Mouse (Mus musculus) macrophage (primary cell): Measurements from ENCODE around the gene AI837181. TPM values are rescaled to one million over a fixed set of nuclear protein-coding genes. Genes with fewer than 3 reads are reported as not detected.
"Not testable (repeated sequence)": the region's sequence is repeated elsewhere in the genome, so short reads cannot be mapped to it uniquely, and the experiment has no call there.

Source experiments
- H3K27ac ChIP-seq: fragments of 350-480 bp; formaldehyde crosslinking; 2 replicates; pipeline ENCODE4 v1.9.0; 2021
- H3K36me3 ChIP-seq: fragments of 350-480 bp; formaldehyde crosslinking; 2 replicates; pipeline ENCODE4 v1.9.0; 2021; ENCODE audit errors: inconsistent target
- H3K4me3 ChIP-seq: fragments of 350-480 bp; formaldehyde crosslinking; 2 replicates; pipeline ENCODE4 v1.9.0; 2021; ENCODE audit errors: inconsistent target
- H3K79me2 ChIP-seq: fragments of 350-480 bp; formaldehyde crosslinking; 2 replicates; pipeline ENCODE4 v1.9.0; 2021; ENCODE audit errors: inconsistent target
- WGBS: methylation state at CpG from one replicate; pipeline ENCODE4 v1.1.7; 2026; ENCODE audit warnings: inconsistent platforms; ENCODE audit not compliant: missing documents; 5-methylcytosine and 5-hydroxymethylcytosine counted together
- polyA plus RNA-seq: library from polyadenylated mRNA; stranded (reverse); fragments of 250-400 nt; gene quantifications from 3 replicates; pipeline ENCODE4 v1.2.4, GENCODE M21; 2018; ENCODE audit warnings: inconsistent platforms

AI837181 gene
- polyA plus RNA-seq, 1 experiment from 2014 or later: 29.9 TPM

DNA sequence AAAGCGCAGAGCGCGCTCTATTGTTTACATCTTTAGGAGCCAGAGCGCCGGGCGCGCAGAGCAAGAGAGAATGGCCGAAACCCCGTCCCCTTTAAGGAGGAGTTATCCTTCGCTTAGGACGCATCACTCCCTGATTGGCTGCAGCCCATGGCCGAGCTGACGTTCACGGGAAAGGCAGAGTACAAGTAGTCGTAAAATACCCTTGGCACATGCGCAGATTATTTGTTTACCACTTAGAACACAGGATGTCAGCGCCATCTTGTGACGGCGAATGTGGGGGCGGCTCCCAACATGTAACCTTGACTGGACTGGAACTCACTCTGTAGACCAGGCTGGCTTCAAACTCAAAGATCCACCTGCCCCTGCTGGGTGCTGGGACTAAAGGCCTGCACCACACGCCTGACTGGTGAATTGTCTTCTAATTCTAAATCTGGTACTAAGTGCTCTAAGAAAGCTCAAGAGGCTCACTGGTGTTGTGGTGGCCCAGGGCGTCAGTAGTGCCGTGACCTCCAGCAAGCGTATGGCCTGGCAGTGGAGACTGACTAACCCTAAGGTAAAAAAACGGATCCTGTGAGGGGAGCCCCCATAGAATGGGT, 18.3 kb upstream of the AI837181 start:
- 16% methylated on average over 17 of the region's 25 CpGs for WGBS
- H3K36me3 ChIP-seq, H3K79me2 ChIP-seq: not testable (repeated sequence)
- Histone ChIP-seq H3K27ac (peak overlapping the region; percentile 92), H3K4me3 (peak overlapping the region; percentile 84)

DNA sequence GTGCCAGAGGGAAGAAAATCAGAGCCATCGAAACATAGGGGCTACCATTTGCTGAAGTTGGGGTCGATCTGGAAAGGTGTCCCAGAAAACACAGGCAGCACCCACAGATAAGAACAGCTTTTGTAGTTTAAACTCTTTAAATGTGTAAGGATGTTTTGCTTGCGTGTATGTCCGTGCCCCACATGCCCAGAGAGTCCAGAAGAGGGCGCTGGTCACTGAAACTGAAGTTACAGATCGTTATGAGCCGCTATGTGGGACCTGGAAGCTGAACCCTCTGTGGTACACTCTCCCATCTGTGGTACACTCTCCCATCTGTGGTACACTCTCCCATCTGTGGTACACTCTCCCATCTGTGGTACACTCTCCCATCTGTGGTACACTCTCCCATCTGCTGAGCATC, 17.8 kb upstream of the AI837181 start:
- peak overlapping the region; percentile 84 for H3K4me3 ChIP-seq
- peaks cover 4% of the 10 kb centered on the region; the same call in 1 of the 2 replicates for H3K79me2 ChIP-seq
- no peaks in the 10 kb centered on the region for H3K36me3 ChIP-seq
- 17% methylated on average over 7 of the region's 7 CpGs for WGBS
- H3K27ac ChIP-seq: peak overlapping the region; percentile 92

DNA sequence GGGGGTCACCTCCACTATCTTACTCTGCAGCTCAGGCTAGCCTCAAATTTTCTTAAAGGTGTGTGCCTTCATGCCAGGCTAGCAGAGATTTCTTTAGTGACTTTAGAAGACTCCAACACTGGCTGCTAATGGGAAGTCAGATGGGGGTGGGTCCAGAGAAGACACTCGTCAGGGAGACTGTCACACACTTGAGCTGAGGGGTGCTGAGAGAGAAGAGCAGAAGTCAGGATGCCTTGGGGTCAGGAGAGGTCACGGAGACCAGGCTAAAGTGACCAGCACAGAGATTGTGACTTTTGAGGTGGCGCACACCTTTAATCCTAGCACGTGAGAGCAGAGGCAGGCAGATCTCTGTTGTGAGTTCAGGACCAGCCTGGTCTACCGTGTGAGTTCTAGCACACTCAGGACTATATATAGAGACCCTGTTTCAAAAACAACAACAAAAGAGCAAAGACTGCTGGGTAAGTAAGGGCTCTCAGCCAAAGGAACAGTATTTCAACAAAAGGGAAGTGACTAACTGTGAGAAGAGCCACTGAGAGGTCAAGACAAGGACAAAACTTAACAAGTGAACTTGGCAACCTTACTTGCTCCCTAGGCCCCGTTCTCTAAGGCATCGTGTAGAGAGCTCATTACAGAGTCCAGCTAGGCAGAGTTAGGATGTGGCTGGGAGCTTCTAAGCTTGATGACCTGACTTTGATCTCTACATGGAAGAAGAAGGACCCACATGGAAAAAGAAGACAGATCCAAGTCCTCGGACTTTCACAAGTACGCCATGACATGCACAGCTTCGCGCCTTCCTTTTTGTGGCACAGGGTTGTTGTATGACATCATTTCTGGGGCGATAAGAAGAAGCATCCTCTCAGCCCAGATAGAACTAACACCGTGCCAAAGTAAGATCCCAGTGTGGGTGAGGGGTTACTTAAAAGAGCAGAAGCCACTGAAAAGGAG, 16.6 kb upstream of the AI837181 start:
- WGBS: 43% methylated on average over 13 of the region's 13 CpGs
- no peaks in the 10 kb centered on the region for H3K36me3 ChIP-seq
- H3K27ac ChIP-seq: peak overlapping the region; percentile 92
- H3K79me2 ChIP-seq: peaks cover 4% of the 10 kb centered on the region; the same call in 1 of the 2 replicates
- no peak overlapping the region for H3K4me3 ChIP-seq

DNA sequence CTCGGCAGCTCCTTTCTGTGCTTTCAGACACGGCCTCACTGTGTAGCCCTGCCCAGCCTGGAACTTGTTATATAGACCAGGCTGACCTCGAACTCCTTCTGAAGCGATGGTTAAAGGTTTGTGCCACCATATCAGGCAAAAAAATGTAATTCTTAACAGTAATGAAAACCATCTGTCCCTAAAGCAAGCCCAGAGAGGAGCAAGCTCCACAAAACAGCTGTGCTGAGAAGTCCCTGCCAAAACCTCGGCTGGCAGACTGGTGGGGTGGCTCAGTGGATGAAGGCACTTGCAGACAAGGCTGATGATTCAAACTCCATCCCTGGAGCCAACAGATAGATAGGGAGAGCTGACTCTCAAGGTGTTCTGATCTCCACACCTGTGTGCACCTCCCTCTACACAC, 15.9 kb upstream of the AI837181 start:
- 80% methylated on average over 5 of the region's 5 CpGs for WGBS
- Histone ChIP-seq H3K79me2 (peaks cover 4% of the 10 kb centered on the region; the same call in 1 of the 2 replicates), H3K27ac (peak overlapping the region; percentile 92), H3K36me3 (no peaks in the 10 kb centered on the region), H3K4me3 (no peak overlapping the region)

- H3K27ac ChIP-seq: no peak overlapping the region
- H3K79me2 ChIP-seq: peaks cover 4% of the 10 kb centered on the region; the same call in 1 of the 2 replicates
- no peak overlapping the region for H3K4me3 ChIP-seq
- no peaks in the 10 kb centered on the region for H3K36me3 ChIP-seq
- 92% methylated on average over 5 of the region's 5 CpGs for WGBS
Observed at GRCm38 (mm10) chr19:5410641-5411040, 14.3 kb upstream of the AI837181 start.

GRCm38 (mm10) chr19:5411961-5412360, 13.0 kb upstream of the AI837181 start:
- 93% methylated on average over 5 of the region's 5 CpGs for WGBS
- Histone ChIP-seq H3K4me3 (no peak overlapping the region), H3K36me3 (no peaks in the 10 kb centered on the region), H3K27ac (no peak overlapping the region), H3K79me2 (peaks cover 4% of the 10 kb centered on the region; the same call in 1 of the 2 replicates)

DNA sequence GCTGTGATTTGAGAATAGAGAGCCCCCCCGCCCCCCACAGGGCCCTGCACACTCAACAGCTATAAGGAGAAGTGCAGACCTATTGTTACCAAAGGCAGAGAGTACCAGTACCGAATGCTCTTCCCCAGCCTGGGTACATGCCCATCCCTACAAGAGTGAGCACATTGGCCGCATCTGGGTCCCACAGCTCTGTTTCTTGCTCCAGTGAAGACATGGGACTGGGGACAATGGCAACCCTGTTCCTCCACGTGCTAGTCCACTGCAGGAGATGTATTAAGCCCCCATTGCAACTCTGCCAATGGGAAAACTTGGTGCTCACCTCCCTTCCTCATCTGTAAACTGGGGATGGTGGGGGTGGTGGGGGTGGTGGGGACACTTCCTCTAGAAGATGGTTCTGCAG, 11.1 kb upstream of the AI837181 start:
- no peaks in the 10 kb centered on the region; the same call in 1 of the 2 replicates for H3K36me3 ChIP-seq
- 83% methylated on average over 4 of the region's 4 CpGs for WGBS
- H3K79me2 ChIP-seq: no peaks in the 10 kb centered on the region
- no peak overlapping the region for H3K4me3 ChIP-seq
- H3K27ac ChIP-seq: no peak overlapping the region

DNA sequence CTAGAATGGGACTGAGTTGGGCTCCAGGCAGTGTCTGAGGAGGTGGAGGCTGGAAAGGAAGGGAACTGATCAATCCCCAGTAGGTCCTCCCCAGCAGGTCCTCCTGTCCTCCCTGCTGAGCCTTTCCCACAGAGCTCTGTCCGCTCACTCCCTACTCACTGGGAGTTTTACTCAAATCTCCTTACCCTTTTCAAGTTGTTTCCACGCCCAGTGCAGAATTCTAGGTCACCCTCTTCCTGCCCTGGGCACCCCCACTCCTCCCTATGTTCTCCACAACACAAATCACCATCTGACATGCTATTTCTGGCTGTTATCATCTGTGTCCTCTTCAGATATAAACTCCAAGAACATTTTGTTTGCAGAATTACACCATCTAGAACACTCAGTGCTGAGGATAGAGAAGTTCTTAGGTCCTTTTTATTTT, 10.4 kb upstream of the AI837181 start:
- WGBS: 95% methylated on average over 2 of the region's 2 CpGs
- no peak overlapping the region for H3K4me3 ChIP-seq
- H3K27ac ChIP-seq: no peak overlapping the region

GRCm38 (mm10) chr19:5418750-5419466, 6.0 kb upstream of the AI837181 start:
- H3K79me2 ChIP-seq: peaks cover 6% of the 10 kb centered on the region; the same call in 1 of the 2 replicates
- peaks cover 17% of the 10 kb centered on the region; the same call in 1 of the 2 replicates for H3K36me3 ChIP-seq
- no peak overlapping the region for H3K27ac ChIP-seq
- WGBS: 98% methylated on average over 6 of the region's 8 CpGs
- H3K4me3 ChIP-seq: no peak overlapping the region

More for the DNA sequence above, 10.4 kb upstream of the AI837181 start:
- Histone ChIP-seq H3K36me3 (peaks cover 3% of the 10 kb centered on the region; the same call in 1 of the 2 replicates), H3K79me2 (no peaks in the 10 kb centered on the region)

DNA sequence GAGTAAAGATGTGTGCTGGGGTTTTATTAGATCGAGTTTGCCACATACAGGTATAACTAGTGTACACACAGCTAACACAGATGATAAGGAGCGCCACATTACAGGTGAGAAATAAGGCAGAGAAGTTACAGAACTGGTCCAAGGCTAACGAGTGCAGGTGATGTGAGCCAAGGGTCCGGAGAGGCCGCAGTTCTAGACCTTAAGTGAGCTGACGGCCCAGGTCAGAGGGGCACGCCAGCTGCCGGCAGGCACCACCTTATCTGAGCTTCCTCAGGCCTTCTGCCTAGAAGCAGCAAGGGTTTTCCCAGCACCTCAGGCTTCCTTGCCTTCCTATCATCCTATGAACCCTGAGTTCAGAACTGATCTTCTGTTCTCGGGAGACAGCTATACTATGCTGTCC, 5.3 kb upstream of the AI837181 start:
- 85% methylated on average over 9 of the region's 9 CpGs for WGBS

DNA sequence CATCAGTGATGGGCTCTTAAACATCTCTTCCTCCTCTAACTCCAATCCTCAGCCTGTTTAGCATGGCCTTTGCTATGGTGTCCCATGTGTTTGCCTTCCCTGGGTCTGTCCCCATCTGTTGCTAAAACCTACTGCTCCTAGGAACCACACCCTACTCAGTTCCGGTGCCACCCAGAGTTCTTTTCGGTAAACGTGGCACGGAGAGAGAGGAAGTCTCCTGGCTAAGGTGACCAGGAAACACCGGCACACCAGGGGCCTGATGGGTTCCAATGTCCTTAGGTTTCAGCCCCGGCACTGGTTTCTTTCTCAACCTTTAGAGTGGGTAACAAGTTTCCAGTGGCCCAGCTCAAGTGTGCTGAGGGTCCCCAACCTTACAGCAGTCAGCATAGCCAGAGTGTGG, 4.4 kb upstream of the AI837181 start:
- WGBS: 89% methylated on average over 6 of the region's 6 CpGs
- peaks cover 15% of the 10 kb centered on the region for H3K79me2 ChIP-seq
- H3K27ac ChIP-seq: no peak overlapping the region
- H3K4me3 ChIP-seq: no peak overlapping the region
- peaks cover 17% of the 10 kb centered on the region; the same call in 1 of the 2 replicates for H3K36me3 ChIP-seq

More for the DNA sequence above, 5.3 kb upstream of the AI837181 start:
- H3K27ac ChIP-seq: no peak overlapping the region
- no peak overlapping the region for H3K4me3 ChIP-seq
- H3K36me3 ChIP-seq: peaks cover 17% of the 10 kb centered on the region; the same call in 1 of the 2 replicates
- H3K79me2 ChIP-seq: peaks cover 10% of the 10 kb centered on the region; the same call in 1 of the 2 replicates

DNA sequence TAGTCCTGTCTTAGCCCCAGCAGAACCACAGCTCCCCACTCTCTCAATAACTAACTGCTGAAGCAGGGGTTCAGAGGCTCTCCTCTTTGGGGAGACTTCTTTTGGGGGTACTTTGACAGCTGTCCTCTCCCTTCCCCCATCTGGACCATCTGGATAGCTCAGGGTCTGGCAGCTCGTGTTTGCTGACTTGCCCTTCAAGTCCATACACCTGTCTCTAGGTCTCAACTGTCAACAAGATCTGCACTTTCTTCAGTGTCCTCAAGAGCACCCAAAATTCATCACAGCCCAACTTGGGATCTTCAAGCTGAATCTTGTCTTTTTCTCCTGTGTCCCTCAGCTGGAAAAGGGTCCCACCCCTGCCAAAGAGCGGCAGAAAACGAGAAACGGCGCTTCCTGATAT, 3.2 kb upstream of the AI837181 start:
- H3K36me3 ChIP-seq: peaks cover 23% of the 10 kb centered on the region; the same call in 1 of the 2 replicates
- H3K4me3 ChIP-seq: no peak overlapping the region
- H3K27ac ChIP-seq: no peak overlapping the region
- H3K79me2 ChIP-seq: peaks cover 27% of the 10 kb centered on the region
- 95% methylated on average over 5 of the region's 5 CpGs for WGBS

- Histone ChIP-seq H3K36me3 (peaks cover 27% of the 10 kb centered on the region; the same call in 1 of the 2 replicates), H3K79me2 (peaks cover 31% of the 10 kb centered on the region)
- 90% methylated on average over 10 of the region's 10 CpGs for WGBS
Observed at GRCm38 (mm10) chr19:5422267-5422666, 2.7 kb upstream of the AI837181 start.

GRCm38 (mm10) chr19:5422895-5423443, 2.0 kb upstream of the AI837181 start:
- H3K36me3 ChIP-seq: peaks cover 28% of the 10 kb centered on the region; the same call in 1 of the 2 replicates
- H3K79me2 ChIP-seq: peaks cover 32% of the 10 kb centered on the region
- WGBS: 87% methylated on average over 9 of the region's 9 CpGs
- H3K4me3 ChIP-seq: no peak overlapping the region
- H3K27ac ChIP-seq: no peak overlapping the region

More at GRCm38 (mm10) chr19:5422267-5422666, 2.7 kb upstream of the AI837181 start:
- Histone ChIP-seq H3K4me3 (no peak overlapping the region), H3K27ac (no peak overlapping the region)
